Mouse (Mus musculus) heart, embryonic 10.5 days (tissue): ENCODE measurements around the gene Slc8a3. TPM values are rescaled to one million over a fixed set of nuclear protein-coding genes. Genes with fewer than 3 reads are reported as not detected.

Source experiments
- DNase-seq: peaks from one replicate; pipeline ENCODE4 v3.0.0-alpha.2; 2017; ENCODE audit warnings: low spot score
- H3K27ac ChIP-seq: fragments of 300-500 bp; sonication (generic); 2 replicates; pipeline ENCODE4 v1.5.1; 2016; ENCODE audit warnings: mild to moderate bottlenecking
- H3K27me3 ChIP-seq: fragments of 300-500 bp; sonication (generic); 2 replicates; pipeline ENCODE4 v1.6.1; 2016; ENCODE audit warnings: mild to moderate bottlenecking; ENCODE audit not compliant: poor library complexity, insufficient read depth, severe bottlenecking
- H3K36me3 ChIP-seq: fragments of 300-500 bp; sonication (generic); 2 replicates; pipeline ENCODE4 v1.6.1; 2016; ENCODE audit warnings: mild to moderate bottlenecking, moderate library complexity
- H3K4me1 ChIP-seq: fragments of 300-500 bp; sonication (generic); 2 replicates; pipeline ENCODE4 v1.6.1; 2016; ENCODE audit warnings: mild to moderate bottlenecking
- H3K4me3 ChIP-seq: fragments of 300-500 bp; sonication (generic); 2 replicates; pipeline ENCODE4 v1.5.1; 2016; ENCODE audit warnings: mild to moderate bottlenecking, moderate library complexity
- H3K9me3 ChIP-seq: fragments of 300-500 bp; sonication (generic); 2 replicates; pipeline ENCODE4 v1.6.1; 2016; ENCODE audit warnings: mild to moderate bottlenecking, moderate library complexity
- WGBS: fragments of 180-500 bp; shearing (Covaris S2); methylation state at CpG from one replicate; pipeline ENCODE4 v1.1.7; 2016; 5-methylcytosine and 5-hydroxymethylcytosine counted together
- polyA plus RNA-seq: library from polyadenylated mRNA; unstranded; fragments of >200 nt; fragmentation: Nextera tagmentation; extraction: Ambion mirVana; gene quantifications from 2 replicates; pipeline ENCODE4 v1.2.1, GENCODE M21; 2016

Gene Slc8a3
- polyA plus RNA-seq, 1 experiment from 2014 or later: 0.48 TPM

DNA sequence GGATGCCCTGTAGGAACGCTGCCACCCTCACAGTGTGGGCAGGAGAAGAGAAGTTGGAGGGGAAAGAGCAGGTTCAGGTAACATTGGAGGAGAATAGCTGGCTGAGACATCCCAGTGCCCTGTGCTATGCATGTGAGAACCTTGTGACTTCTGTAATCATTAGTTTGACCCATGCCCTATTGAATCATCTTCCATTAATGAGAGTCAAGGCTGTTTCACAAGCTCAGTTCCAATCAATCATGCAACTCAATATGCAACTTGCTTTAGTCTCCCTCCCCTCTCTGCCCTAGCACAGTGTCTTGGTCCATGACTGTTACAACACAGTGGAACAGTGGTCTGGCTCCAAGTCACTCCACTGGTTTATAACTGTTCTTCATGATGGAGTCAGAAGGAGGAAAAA is 143.3 kb downstream of the Slc8a3 start:
- Histone ChIP-seq H3K4me3 (no peak overlapping the region), H3K27ac (no peak overlapping the region), H3K36me3 (no peaks in the 10 kb centered on the region), H3K4me1 (no peaks in the 10 kb centered on the region), H3K9me3 (no peaks in the 10 kb centered on the region), H3K27me3 (no peaks in the 10 kb centered on the region)
- WGBS: 78% methylated on average over 1 of the region's 1 CpGs
- DNase-seq: no peak

DNA sequence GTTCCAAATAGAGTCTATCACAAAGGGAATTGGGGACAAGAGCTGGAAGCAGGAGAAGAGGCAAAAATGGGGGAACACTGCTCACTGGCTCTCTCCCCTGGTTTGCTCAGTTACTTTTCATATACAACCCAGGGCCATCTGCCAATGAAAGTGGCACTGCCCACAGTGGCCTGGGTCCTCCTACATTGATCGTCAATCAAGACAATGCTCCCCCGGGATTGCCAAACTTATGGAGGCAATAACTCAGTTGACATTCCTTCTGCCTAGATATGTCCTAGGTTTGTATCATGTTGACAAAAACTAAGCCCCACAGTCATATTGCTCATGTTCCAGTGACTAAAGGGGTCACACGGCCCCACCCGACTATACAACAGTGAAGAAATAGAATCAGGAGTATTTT is 144.0 kb downstream of the Slc8a3 start:
- H3K9me3 ChIP-seq: no peaks in the 10 kb centered on the region
- no peaks in the 10 kb centered on the region for H3K4me1 ChIP-seq
- DNase-seq: no peak
- no peak overlapping the region for H3K27ac ChIP-seq
- no peaks in the 10 kb centered on the region for H3K27me3 ChIP-seq
- no peaks in the 10 kb centered on the region for H3K36me3 ChIP-seq
- WGBS: 85% methylated on average over 4 of the region's 4 CpGs
- H3K4me3 ChIP-seq: no peak overlapping the region

GRCm38 (mm10) chr12:81188423-81188822 is 144.6 kb downstream of the Slc8a3 start:
- no peaks in the 10 kb centered on the region for H3K36me3 ChIP-seq
- no peaks in the 10 kb centered on the region for H3K4me1 ChIP-seq
- 64% methylated on average over 3 of the region's 3 CpGs for WGBS
- H3K9me3 ChIP-seq: no peaks in the 10 kb centered on the region
- H3K27ac ChIP-seq: no peak overlapping the region
- H3K27me3 ChIP-seq: no peaks in the 10 kb centered on the region
- DNase-seq: no peak
- H3K4me3 ChIP-seq: no peak overlapping the region

DNA sequence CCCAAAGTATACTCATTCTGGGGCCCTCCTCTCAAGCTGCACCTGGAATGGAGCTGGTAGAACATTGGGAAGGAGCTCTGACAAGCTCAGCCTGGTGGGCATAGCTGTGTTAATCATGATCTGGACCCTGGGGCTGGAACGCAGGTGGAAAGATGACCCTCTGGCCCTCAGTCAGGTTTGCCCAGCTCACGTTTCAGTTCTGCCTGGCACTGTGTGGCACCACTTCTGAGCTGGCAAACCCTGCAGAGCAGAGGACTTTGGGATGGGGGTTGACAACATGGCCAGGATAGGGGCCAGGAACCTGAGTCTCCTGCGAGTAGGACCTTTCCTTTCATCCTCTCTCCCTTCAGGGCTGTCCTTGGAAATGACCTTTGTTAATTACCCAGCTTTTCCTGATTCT is 146.3 kb downstream of the Slc8a3 start:
- H3K27ac ChIP-seq: no peak overlapping the region
- no peaks in the 10 kb centered on the region for H3K9me3 ChIP-seq
- WGBS: 81% methylated on average over 3 of the region's 3 CpGs
- DNase-seq: no peak
- H3K4me1 ChIP-seq: no peaks in the 10 kb centered on the region
- no peaks in the 10 kb centered on the region for H3K27me3 ChIP-seq
- no peaks in the 10 kb centered on the region for H3K36me3 ChIP-seq
- no peak overlapping the region for H3K4me3 ChIP-seq

GRCm38 (mm10) chr12:81186081-81186480 is 146.9 kb downstream of the Slc8a3 start:
- DNase-seq: no peak
- 87% methylated on average over 4 of the region's 4 CpGs for WGBS
- no peaks in the 10 kb centered on the region for H3K27me3 ChIP-seq
- no peaks in the 10 kb centered on the region for H3K36me3 ChIP-seq
- no peak overlapping the region for H3K4me3 ChIP-seq
- H3K4me1 ChIP-seq: no peaks in the 10 kb centered on the region
- no peak overlapping the region for H3K27ac ChIP-seq
- H3K9me3 ChIP-seq: no peaks in the 10 kb centered on the region

DNA sequence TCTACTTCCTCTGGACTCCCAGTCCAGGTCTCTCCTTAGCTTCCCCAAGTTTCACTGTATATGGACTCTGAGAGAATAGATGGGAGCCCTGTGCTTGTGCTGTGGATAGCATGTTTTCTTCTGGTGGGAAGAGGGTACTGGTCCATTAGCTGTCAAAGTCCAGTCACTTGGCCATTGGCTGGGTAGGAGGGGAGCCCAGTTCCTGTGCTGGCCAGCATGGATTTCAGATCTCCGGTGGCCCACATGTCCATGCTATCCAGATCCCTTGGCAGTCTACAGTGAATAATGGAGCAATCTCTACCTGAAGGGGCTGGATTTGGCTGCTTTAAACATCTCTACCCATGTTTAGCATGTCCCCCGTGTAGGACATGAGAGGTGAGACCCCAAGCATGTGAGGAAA is 148.0 kb downstream of the Slc8a3 start:
- no peak for DNase-seq
- no peak overlapping the region for H3K27ac ChIP-seq
- no peak overlapping the region for H3K4me3 ChIP-seq
- H3K4me1 ChIP-seq: no peaks in the 10 kb centered on the region
- WGBS: 80% methylated on average over 2 of the region's 2 CpGs
- H3K36me3 ChIP-seq: no peaks in the 10 kb centered on the region
- no peaks in the 10 kb centered on the region for H3K27me3 ChIP-seq
- H3K9me3 ChIP-seq: no peaks in the 10 kb centered on the region

GRCm38 (mm10) chr12:81182073-81182472 is 150.9 kb downstream of the Slc8a3 start:
- no peaks in the 10 kb centered on the region for H3K27me3 ChIP-seq
- H3K4me3 ChIP-seq: no peak overlapping the region
- H3K4me1 ChIP-seq: no peaks in the 10 kb centered on the region
- no peak overlapping the region for H3K27ac ChIP-seq
- no peak for DNase-seq
- 59% methylated on average over 3 of the region's 3 CpGs for WGBS
- no peaks in the 10 kb centered on the region for H3K36me3 ChIP-seq
- H3K9me3 ChIP-seq: no peaks in the 10 kb centered on the region

- WGBS: 48% methylated on average over 9 of the region's 9 CpGs
- no peak overlapping the region for H3K4me3 ChIP-seq
- no peak for DNase-seq
- H3K4me1 ChIP-seq: 0 out of 2 replicates have a peak, but pooled peaks cover 3% of the 10 kb centered on the region
- H3K27ac ChIP-seq: no peak overlapping the region
- no peaks in the 10 kb centered on the region for H3K9me3 ChIP-seq
- no peaks in the 10 kb centered on the region for H3K36me3 ChIP-seq
- H3K27me3 ChIP-seq: peaks cover 4% of the 10 kb centered on the region; the same call in 1 of the 2 replicates
Observed at GRCm38 (mm10) chr12:81175252-81175651, 157.7 kb downstream of the Slc8a3 start.

GRCm38 (mm10) chr12:81173893-81174292 is 159.1 kb downstream of the Slc8a3 start:
- Histone ChIP-seq H3K36me3 (no peaks in the 10 kb centered on the region), H3K9me3 (no peaks in the 10 kb centered on the region), H3K27ac (no peak overlapping the region), H3K27me3 (peaks cover 4% of the 10 kb centered on the region; the same call in 1 of the 2 replicates), H3K4me1 (0 out of 2 replicates have a peak, but pooled peaks cover 3% of the 10 kb centered on the region), H3K4me3 (no peak overlapping the region)
- 85% methylated on average over 4 of the region's 4 CpGs for WGBS
- DNase-seq: no peak

- DNase-seq: no peak
- no peak overlapping the region for H3K27ac ChIP-seq
- H3K27me3 ChIP-seq: peaks cover 4% of the 10 kb centered on the region; the same call in 1 of the 2 replicates
- no peaks in the 10 kb centered on the region for H3K9me3 ChIP-seq
- H3K4me3 ChIP-seq: no peak overlapping the region
- peaks cover 3% of the 10 kb centered on the region; the same call in 1 of the 2 replicates for H3K4me1 ChIP-seq
- no peaks in the 10 kb centered on the region for H3K36me3 ChIP-seq
- 78% methylated on average over 3 of the region's 3 CpGs for WGBS
Observed at GRCm38 (mm10) chr12:81173011-81173410, 160.0 kb downstream of the Slc8a3 start.

GRCm38 (mm10) chr12:81170076-81170475 is 162.9 kb downstream of the Slc8a3 start:
- Histone ChIP-seq H3K27ac (no peak overlapping the region), H3K4me3 (no peak overlapping the region), H3K36me3 (no peaks in the 10 kb centered on the region), H3K4me1 (no peaks in the 10 kb centered on the region; the same call in 1 of the 2 replicates), H3K9me3 (no peaks in the 10 kb centered on the region), H3K27me3 (peaks cover 4% of the 10 kb centered on the region; the same call in 1 of the 2 replicates)
- 81% methylated on average over 2 of the region's 2 CpGs for WGBS
- DNase-seq: no peak

DNA sequence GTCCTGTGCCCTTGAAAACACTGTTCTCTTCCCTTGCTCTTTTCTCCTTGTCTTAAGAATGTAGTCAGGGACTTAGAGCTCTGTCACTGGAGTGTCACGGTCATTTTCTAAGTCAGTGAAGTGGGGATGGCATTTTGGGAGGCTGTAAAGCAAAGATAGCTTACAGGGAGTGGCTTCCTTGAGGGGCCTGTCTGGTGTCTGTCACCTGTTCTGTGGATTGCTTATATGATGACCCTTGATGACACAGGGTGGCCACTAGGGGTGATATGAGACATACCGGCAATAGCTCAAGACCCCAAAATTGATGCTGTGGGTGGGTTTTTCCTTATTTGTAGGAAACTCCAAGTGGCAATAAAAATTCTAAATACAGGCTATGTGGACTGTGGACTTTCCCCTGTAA is 164.5 kb downstream of the Slc8a3 start:
- no peaks in the 10 kb centered on the region; the same call in 1 of the 2 replicates for H3K4me1 ChIP-seq
- DNase-seq: no peak
- H3K9me3 ChIP-seq: no peaks in the 10 kb centered on the region
- 69% methylated on average over 2 of the region's 2 CpGs for WGBS
- no peaks in the 10 kb centered on the region for H3K36me3 ChIP-seq
- no peak overlapping the region for H3K27ac ChIP-seq
- H3K27me3 ChIP-seq: peaks cover 2% of the 10 kb centered on the region; the same call in 1 of the 2 replicates
- H3K4me3 ChIP-seq: no peak overlapping the region

GRCm38 (mm10) chr12:81168031-81168430 is 164.9 kb downstream of the Slc8a3 start:
- H3K9me3 ChIP-seq: no peaks in the 10 kb centered on the region
- no peaks in the 10 kb centered on the region; the same call in 1 of the 2 replicates for H3K4me1 ChIP-seq
- WGBS: 93% methylated on average over 7 of the region's 7 CpGs
- no peak for DNase-seq
- H3K36me3 ChIP-seq: no peaks in the 10 kb centered on the region
- peaks cover 5% of the 10 kb centered on the region; the same call in 1 of the 2 replicates for H3K27me3 ChIP-seq
- H3K4me3 ChIP-seq: no peak overlapping the region
- H3K27ac ChIP-seq: no peak overlapping the region

DNA sequence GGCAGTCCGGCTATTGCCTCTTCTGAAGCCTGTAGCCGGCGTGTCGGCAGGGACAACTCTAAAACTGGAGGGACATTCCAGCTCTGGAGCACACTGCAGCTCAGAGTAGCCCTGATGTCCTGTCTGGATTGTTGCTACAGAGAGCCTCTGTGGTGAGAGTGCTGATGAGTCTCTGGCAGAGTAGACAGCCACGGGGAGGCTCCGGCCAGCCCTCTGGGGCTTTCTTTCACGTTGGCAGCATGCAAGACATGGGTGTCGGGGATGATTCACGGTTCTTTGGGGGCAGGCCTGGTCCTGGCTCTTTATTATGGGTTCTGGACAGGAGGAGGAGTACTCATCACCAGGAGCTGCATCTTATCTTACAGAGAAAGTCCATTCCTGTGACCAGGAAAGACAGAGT is 165.8 kb downstream of the Slc8a3 start:
- Histone ChIP-seq H3K27ac (no peak overlapping the region), H3K9me3 (no peaks in the 10 kb centered on the region), H3K27me3 (peaks cover 5% of the 10 kb centered on the region; the same call in 1 of the 2 replicates), H3K4me3 (no peak overlapping the region), H3K4me1 (no peaks in the 10 kb centered on the region; the same call in 1 of the 2 replicates), H3K36me3 (no peaks in the 10 kb centered on the region)
- DNase-seq: no peak
- WGBS: 76% methylated on average over 9 of the region's 9 CpGs
